Mouse (Mus musculus): ENCODE measurements around the gene Zfp36l2.

DNA sequence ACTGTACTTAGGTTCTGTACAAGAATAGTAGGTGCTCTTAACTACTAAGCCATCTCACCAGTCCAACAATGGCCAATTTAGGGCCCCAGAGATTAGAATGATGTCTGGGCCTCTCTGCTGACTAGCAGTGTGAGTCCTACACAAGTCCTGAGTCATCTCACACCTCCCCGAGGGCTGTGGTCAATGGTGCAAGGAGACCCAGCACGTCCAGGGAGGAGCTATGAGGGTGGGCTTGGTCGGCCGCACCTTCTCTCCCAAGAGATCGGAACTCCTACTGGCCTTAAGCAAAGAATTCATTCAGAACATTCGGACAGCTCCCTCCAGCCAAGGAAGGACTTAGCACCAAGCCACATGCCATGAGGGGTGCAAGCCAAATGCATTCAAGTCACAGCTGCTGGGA is 36.4 kb downstream of the Zfp36l2 start:
- TF ChIP-seq CTCF (IDR thresholded peaks at IDR 0.05; ENCODE audit: borderline replicate concordance, insufficient read depth, low read length) = no peak
- TF ChIP-seq POLR2A (IDR thresholded peaks at IDR 0.05; ENCODE audit: low read depth, low read length) = no peak

All from embryonic fibroblast, embryonic 13.5 days (primary cell).